Mouse (Mus musculus): Measurements from ENCODE around the gene Taf9b.
"Not testable (repeated sequence)": the region's sequence is repeated elsewhere in the genome, so short reads cannot be mapped to it uniquely, and the experiment has no call there.

Gene Taf9b

DNA sequence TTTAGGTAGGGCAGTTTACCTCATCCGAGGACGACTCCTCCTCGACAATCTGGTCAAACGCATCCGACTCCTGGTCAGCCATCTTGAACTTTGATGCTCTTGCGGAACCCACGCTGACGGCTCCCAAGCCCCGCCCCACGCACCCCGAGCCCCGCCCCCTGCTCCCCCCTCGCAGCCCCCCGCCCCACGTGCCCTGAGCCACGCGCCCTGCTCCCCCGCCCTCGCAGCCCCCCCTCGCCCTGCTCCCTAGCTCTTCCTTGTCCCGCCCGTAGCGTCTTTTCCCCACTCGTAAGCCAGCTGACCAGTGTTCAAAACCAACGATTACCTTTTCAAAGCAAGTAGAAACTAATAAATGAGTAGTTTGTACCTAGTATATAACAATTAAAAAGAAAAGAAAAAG lies at the start of gene Taf9b:
Gene Taf9b, minus strand, starts transcription at position 101 of the 400 bp plus-strand sequence.
- no peak for DNase-seq (ENCODE audit: low read depth)

DNA sequence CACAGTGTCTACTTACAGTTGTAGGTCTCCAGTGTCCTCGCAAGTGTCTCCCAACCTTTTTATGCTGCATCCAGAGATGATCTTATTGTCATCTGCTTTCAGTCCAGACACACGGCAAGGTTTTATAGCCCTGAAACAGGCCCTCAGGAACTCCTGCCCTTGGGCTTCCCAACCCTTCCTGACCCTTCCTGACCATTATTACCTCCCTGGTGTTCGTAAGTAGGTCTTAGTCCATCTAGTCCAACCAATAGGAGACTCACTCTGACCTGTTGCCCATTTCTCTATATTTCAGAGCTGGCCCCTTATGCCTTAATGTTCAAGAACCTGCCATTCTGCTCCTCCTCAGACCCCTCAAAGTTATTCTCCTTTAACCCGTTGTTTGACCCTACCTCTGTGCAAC lies 34.3 kb upstream of the Taf9b start, which contains the start of gene Fnd3c2:
Gene Fnd3c2, minus strand, starts transcription at position 101 of the 400 bp plus-strand sequence.
- DNase-seq (ENCODE audit: low read depth) = no peak

DNA sequence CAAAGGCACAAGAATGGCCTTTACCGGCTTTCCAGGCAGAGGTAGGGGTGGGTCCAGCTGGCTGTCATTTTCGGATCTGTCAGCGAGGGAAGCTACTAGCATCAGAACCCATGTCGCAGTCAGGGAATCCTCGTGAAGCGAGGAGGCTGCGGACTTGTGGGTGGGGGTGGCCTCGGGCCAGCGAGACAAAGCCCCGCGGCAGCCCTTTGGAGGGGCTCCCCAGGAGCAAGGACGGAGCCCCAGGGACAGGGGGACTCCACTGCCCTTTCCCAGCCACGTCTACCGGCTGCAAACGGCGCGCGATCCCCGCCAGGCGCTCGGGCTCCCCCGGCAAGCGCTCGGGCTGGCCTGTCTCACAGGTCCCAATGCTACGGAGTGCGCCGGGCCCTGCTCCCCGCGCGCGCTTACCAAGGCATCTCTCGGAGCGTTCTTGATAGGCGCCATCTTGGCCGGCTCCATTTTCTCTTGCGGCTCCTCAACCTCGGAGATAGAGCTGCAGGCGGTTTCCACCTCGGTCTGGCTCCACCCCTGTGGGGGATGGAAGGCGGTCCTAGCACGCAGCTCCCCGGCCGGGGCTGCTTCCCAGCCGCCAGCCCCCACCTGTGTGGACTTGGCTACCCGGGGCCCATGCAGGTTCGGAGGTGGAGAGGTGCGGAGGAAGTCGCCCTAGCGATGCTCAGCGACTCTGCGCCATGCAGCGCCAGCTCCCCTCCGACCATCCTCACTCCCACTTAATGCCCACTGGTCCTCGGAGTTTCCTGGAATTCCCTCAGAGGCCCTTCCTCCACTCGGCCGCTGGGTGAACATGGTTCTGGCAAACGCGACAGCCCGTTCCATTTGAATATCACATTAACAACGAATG lies 1.6 kb downstream of the Taf9b start:
- peak; percentile 54 for DNase-seq (ENCODE audit: low read depth)

DNA sequence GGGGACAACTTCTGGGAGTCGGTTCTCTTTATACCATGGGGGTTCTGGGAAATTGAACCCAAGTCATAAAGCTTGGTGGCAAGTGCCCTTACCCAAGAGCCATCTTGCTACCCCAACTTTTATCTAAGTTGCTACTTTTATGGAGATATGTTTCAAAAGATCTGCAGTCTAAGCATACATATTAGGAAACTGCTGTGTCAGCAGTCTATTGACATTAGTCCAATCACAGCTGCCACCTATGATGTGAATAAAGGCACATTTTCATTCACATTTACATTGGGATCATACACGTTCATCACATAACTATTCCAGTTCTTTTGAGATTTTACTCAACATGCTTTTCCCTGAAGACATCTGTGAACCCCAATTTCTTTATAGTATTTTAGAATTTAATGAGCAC lies 11.9 kb downstream of the Taf9b start:
- DNase-seq (ENCODE audit: low read depth) = no peak

DNA sequence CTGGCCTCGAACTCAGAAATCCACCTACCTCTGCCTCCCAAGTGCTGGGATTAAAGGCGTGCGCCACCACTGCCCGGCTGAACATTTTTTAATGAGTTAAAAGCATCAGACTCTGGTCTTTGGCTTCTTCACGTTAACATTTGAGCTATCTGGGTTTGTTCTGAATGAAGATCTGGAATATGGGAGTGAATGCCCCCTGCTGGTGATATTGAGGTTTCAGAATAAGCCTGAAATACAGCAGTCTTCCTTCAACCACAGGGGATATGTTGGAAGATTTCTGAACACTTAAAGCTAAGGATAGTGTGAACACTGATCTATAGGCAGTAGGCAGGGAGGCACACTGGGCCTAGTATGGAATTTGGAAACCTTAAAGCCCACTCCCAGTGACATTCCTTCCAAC lies 22.1 kb downstream of the Taf9b start:
- no peak for DNase-seq (ENCODE audit: low read depth)

DNA sequence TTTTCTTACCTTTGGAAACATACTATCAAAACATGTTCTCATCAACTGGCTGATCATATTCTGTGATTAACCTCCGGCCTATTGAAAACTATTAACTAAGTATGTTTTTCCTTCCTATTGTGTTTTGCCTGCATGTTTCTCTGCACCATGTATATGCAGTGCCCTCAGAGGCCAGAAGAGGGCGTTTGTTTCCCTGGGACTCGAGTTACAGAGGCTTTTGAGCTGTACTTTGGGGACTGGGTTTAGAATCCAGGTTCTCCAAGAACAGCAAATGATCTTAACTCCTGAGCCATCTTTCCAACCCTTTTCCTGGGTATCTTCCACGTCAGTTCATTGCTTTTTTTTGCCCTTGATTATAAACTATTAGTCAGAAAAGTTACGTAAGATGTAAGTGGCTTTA lies 23.6 kb downstream of the Taf9b start:
- no peak for DNase-seq (ENCODE audit: low read depth)

DNA sequence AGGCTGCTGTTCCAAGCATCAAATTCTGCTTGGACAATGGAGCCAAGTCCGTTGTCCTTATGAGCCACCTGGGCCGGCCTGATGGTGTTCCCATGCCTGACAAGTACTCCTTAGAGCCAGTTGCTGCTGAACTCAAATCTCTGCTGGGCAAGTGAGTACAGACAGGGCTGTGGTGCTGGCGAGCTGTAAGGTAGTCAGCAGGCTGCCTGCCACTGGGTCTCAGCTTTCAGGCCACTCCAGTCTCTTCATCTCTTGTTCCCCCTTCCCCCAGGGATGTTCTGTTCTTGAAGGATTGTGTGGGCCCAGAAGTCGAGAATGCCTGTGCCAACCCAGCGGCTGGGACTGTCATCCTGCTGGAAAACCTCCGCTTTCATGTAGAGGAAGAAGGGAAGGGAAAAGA lies 26.6 kb downstream of the Taf9b start:
- DNase-seq (ENCODE audit: low read depth) = not testable (repeated sequence)

DNA sequence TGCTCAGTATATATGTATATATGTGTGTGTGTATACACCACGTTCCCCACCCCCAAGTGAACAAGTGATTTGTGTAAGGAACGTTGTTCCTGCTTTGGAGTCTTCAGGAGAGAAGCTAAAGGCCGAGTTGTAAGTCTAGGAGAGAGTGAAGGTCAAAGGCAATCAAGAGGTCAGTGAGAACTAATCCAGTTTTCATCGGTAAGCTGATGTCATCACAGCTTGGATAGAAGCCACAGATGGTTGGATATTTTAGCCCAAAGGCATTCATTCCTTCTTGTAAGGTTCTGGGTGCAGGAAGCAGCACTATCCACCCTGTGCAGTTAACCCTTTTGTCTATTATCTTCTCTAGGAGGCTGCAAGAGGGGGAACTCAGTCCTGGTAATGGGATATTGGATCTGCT lies 30.9 kb downstream of the Taf9b start:
- no peak for DNase-seq (ENCODE audit: low read depth)

DNA sequence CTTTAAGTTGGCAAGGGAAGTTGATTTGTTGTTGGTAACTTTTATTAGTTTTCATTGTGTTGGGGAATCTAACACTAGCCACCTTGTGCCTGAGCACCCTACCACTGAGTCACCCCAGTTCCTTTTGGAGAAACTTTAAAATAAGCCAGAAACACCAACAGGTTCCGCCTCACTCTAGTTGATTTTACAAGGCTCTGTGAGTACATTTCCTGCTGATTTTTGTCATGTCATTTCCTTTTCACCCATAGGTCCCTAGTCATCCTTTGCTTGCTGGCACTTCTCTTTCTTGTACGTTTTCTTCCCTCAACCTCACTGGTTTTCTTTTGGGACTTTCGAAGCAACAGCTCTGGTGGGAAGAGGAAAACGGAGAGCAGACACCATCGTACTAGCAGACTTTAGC lies 31.6 kb downstream of the Taf9b start:
- DNase-seq (ENCODE audit: low read depth) = no peak

DNA sequence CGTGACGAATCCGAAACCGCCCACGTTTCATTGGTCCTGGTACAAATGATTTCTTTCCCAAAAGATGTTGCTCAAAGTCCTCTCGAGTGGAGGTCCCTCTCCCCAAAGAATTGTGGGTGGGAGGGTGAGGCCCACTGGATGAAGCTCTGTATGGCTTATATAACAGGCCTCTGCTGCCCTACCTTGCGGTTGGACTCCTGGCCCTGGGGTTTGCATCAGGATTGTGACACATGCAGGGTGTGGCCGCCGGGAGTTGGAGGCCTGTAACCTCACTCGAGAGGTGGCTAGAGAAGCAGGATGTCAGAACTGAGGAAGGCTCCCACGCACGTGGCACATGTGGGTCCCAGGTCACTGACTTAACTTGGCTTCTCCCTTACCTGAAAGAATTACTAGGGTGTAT lies 33.2 kb downstream of the Taf9b start:
- DNase-seq (ENCODE audit: low read depth) = no peak

DNA sequence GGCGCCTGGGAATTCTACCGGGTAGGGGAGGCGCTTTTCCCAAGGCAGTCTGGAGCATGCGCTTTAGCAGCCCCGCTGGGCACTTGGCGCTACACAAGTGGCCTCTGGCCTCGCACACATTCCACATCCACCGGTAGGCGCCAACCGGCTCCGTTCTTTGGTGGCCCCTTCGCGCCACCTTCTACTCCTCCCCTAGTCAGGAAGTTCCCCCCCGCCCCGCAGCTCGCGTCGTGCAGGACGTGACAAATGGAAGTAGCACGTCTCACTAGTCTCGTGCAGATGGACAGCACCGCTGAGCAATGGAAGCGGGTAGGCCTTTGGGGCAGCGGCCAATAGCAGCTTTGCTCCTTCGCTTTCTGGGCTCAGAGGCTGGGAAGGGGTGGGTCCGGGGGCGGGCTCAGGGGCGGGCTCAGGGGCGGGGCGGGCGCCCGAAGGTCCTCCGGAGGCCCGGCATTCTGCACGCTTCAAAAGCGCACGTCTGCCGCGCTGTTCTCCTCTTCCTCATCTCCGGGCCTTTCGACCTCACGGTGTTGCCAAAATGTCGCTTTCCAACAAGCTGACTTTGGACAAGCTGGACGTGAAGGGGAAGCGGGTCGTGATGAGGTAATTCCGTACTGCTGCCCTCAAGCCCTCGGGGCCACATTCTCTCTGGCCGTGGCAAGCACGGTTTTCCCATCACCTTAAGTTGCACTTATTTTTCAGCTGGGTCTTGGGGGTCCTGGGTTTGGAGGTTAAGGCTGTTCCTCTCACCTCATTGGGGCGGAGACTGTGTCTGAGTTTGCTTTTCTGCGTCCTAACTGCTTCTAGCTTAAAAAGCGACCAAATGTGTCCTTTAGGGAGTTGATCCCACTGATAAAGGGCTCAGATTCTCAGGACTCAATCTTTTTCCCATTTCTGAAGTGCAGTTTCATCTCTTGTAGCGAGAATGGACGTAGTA lies 34.0 kb downstream of the Taf9b start, which contains the start of gene Pgk1:
Gene Pgk1, plus strand, starts transcription at position 388 of the 937 bp plus-strand sequence.
- peak; percentile 81 for DNase-seq (ENCODE audit: low read depth)

DNA sequence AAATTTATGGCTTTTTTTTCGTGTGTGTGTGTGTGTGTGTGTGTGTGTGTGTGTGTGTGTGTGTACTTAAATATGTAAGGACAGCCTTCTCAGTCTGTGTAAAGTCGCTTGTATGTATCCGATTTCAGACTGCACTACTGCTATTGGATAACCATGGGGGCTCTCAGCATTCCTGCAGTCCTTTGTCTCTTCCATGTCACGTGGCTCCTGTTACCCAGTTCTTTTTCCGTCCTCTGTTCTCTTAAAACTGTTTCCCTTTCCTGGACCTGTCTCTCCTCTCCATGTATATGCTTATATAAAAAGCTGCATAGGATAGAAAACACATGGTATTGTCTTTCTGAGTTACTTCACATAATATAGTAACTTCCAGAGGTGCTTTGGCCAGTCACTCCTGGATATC lies 35.3 kb downstream of the Taf9b start:
- DNase-seq (ENCODE audit: low read depth) = no peak

DNA sequence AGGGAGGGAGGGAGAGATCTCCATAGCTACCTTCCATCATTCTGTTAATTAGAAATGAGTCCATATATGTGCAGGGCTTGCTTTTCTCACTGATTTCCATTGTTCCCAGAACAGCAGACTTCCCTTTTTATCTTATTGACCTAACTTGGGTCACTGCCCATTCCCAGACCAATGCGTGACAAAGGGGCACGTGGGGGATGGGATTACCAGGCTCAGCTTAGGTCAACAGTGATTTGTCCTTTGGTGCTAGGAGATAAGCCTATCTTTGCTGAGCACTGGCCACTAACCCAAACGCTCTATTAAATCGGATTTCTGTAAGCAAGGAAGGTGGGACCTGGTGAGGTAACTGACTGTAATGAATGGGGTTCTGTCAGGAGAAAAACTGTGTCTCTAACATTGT lies 36.7 kb downstream of the Taf9b start:
- DNase-seq (ENCODE audit: low read depth) = no peak

DNA sequence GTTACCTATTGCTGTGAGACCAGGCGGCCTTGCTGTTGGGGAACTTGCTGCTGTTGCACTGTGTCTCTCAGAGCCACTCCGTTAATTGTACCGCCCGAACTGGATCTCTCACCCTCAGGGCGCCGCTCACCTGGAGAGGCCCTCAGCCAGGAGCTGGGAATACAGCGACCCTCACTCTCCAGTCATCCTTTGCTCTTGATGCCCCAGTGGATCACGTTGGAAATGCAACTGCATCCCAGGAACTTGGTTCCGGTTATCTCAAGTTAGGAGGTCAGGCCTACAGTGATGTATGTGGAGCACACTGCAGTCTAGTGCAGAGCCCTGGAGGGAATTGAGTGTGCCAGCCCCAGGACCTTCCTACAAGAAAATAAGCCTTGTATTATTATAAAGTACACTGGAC lies 44.6 kb downstream of the Taf9b start:
- no peak for DNase-seq (ENCODE audit: low read depth)

DNA sequence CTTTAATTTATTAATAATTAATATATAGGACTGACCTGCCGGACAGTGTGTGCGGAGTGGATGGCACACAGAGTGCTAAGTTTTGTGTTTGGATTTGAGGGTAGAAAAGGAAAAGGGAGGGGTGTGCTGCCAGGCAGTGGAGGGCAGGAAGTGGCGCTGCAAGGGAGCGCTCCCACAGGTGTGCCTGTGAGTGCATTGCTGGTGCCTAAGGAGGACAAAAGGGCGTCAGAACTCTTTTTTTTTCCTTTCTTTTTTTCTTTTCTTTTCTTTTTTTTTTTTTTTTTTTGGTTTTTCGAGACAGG lies 49.2 kb downstream of the Taf9b start:
- DNase-seq (ENCODE audit: low read depth) = no peak

DNA sequence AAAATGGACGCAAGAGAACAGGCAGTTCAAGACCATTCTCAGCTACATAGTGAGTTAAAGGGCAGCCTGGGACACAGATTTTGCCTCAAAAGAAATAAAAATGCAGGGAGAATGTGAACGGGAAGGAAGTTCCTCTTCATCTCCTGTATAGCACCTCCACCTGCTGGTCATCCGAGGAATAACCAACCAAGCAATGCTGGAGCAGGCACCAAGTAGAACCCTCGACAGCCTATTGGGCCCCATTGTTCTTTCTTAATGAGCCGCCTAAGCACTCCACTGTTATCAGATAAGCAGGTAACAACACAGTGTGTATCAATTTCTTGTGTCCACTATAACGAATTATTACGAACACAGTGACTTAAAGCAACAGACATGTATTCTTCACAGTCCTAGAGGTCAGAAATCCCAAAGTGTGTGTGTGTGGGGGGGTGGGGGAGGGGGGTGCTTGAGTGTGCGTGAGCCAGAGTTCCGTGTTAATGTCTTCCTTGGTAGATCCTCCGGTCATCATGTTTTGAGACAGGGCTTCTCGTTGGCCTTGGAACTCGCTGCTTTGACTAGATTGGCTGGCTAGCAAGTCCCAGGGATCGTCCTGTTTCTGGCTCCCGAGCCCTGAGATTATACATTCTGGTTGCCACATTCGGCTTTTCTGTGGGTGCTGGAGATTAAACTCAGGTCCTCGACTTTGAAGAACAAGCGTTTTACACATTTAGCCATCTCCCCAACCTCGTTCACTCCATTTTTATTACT lies 49.7 kb downstream of the Taf9b start:
- DNase-seq (ENCODE audit: low read depth) = peak; percentile 65

DNA sequence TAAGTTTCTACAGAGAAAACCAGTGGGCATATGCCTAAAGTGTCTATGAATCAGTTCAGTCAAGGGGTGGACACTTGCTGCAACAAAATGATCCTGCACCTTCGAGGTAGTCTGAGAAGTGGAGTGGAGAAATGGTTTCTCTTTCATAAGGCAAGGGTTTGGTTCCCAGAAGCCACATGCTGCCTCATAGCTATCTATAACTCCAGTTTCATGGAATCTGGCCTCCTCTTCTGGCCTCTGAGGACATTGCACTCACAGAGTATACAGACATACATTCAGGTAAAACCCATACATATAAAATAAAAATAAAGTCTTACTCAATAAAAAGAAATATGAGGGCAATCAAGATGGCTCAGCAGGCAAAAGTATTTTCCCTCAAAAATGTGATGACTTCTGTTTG lies 55.9 kb downstream of the Taf9b start:
- no peak for DNase-seq (ENCODE audit: low read depth)

DNA sequence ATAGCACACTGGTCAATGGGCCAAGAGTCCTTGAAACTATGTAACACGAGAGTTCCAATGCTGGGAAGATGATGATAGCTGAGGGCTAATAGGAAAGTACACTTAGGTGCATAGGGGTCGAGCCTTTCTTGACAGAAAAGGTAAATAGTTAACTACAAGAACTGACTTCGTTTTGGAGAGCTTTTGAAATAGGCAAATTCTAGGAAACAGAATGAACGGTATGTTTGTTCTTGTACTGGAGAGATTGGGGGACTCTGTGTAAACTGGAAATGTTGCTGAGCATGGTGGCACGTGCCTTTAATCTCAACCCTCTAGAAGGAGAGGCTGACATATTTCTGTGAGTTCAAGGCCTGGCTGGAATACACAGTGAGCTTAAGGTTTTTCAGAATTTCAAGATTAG lies 56.4 kb downstream of the Taf9b start:
- no peak for DNase-seq (ENCODE audit: low read depth)

DNA sequence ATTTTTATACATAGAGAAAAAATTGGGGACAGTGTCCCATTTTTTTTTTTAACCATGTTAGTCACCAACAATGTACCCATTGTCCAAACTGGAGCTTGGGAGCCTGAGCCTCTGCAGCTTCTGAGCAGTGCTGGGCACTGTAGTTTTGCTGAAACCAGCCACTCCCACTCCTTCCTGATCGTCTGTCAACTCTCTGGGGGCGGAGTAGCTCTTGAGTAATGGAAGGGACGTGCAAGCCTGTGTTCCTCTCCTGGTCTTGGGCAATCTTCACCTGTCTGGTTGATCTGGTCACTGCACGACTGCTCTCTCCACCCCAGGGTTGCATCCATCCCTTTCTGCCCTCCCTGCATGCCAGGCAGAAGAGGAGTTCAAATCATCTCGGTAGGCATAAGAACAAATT lies 57.0 kb downstream of the Taf9b start:
- DNase-seq (ENCODE audit: low read depth) = no peak

Data from c-Kit-positive CD71-positive TER-119-negative erythroid progenitor cells, embryonic 14.5 days (primary cell).